Mouse (Mus musculus) right cerebral cortex, adult 18-20 months (tissue): ENCODE results near the gene Xpr1.

Experiments used
- DNase-seq: peaks from one replicate; pipeline ENCODE4 v3.0.0; 2022; ENCODE audit warnings: mixed read lengths

Gene Xpr1

DNA sequence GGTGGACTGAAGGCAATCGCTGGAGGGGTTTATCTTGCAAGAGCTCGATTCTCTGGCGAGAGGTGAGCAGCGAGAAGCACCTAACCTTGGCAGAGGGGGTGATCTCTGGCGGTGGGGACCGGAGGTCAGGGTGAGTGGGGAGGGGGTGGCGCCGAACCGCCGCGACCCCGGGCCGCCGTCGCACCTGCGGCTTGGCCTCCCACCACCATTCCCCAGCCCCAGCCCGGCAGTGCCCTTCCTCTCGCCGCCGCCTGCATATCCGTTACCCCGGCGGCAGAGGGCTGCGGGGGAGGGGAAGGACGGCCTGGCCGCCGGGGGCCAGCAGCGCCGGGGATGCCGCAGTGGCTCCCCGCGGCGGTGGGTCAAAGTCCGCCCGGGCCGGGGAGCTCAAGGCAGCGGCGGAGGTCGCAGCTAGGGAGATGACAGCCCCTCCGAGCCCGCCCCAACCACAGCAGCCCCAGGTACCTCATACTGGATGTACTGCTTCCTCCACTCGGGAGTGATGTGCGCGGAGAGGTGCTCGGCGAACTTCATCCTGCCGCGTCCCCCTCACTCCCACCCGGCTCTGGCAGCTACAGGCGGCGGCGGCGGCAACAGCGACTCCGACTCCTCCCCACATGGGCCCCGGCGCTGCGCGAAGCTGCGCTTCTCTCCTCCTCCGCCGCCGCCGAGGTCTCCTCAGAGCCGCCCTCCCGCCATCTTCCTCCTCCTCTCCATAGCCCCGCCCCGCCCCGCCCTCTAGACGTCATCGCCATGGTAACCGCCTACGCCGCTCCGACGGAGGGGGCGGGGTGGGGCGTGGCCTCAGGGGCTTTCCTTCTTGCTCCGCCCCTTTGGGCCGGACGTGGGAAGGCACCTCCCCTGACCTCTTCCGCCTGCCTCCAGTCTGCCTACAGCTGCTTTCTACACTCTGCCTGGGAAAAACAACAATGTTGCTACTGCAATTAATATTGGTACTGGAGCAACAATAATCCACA is at the start of gene Xpr1:
TSS of gene Xpr1 (minus strand) at position 715 of the 977 bp plus-strand sequence.
- DNase-seq: peak; percentile 96

DNA sequence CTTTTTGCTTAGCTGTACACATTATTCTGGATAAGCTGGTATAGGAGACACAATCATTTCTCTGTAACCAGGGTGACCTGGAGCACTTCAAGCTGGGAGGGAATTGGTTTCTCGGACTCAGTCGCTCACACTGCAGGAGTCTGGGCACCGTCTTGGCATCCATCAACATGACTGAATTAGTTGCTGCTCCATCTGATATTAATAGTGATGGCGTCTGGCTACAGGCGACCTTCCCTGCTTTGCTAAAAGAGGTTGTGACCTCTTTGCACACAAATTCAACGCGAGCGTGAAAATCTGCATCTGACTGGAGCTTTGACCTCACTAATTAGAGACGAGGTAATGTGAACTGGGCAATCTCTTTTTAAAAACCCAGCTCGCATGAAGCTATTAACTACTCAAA is 46.2 kb upstream of the Xpr1 start:
- no peak for DNase-seq

DNA sequence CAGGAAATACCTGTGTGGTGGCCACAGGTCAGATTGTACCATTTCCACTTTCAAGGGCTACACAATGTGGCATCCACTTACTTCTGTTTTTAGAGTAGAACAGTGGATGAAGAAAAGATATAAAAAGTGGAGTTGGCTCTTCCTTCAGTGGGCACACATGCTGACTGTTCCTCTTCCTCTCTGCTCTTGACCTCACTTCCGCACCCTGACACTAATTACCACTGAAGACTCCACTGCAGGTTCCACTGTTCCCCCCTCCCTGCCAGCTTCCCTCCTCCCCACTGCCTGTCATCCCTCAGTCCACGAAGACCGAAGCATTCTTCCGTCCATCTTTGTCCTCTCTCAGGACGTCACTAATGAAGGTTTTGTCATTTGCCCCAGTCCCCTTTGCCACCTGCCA is 45.4 kb upstream of the Xpr1 start:
- no peak for DNase-seq

DNA sequence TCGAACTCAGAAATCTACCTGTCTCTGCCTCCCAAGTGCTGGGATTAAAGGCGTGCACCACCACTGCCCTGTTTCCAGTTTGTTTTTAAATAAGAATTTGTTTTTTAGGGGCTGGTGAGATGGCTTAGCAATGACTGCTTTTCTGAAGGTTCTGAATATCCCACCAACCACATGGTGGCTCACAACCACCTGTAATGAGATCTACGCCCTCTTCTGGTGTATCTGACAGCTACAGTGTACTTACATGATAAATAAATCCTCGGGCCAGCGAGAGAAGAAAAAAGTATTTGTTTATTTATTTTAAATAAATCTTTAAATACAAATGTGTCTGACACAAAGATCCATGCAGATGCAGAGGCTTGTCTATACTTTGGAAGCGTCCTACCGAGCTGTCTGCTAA is 40.3 kb upstream of the Xpr1 start:
- DNase-seq: no peak

DNA sequence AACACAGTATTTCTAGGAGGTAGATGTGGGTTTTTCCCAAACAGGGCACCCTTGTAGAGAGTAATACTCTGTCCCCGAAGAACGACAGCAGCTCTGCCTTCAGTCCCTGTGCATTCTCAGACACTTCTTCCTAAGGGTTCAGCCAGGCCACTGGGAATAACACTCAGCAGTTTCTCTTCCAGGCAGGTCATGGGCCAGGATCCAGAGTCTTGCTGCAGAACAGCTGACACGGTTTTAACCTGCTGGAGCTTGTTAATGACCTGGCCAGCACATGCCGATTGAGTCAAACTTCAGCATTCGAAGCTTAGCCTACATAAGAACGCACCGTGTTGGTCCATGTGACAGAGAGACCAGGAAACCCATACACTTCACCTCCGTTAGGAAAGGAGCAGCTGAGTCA is 36.0 kb upstream of the Xpr1 start:
- DNase-seq: no peak

DNA sequence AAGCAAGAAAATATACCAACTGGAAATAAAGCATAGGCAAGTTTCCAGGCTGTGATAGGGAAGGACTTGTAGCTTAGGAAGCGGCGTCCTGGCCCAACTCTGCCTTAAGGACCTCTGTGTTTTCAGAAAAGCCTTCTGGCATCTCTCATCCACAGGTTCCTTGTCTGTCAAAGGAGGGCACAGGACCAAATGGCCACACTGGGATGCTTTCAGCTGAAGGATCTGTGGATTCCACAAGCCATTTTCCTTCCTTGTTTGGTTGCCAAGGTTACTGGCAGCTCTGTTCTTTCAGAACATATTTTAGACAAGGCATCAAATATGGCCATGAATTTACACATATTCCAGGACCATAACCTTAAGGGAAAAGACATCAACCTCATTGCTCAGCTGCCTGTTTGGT is 31.7 kb upstream of the Xpr1 start:
- DNase-seq: no peak

DNA sequence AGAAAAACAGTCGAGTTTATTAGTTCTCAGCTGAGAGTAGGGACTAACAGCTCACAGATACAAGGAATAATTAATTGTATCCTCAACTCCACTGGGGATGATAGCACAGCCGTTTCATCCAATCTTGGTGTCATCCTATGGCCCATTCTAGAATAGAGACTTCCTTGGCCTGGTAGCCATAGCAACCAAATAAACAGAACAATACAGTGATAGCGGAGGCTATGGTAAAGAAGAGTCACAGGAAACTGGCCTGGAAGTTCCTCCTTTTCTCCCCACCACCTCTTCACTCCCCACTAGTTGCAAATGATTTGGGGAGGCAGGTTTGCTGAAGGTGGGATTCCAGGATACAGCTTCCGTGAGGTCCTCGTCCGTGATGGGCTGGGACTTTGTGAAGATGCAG is 30.1 kb upstream of the Xpr1 start:
- DNase-seq: no peak

DNA sequence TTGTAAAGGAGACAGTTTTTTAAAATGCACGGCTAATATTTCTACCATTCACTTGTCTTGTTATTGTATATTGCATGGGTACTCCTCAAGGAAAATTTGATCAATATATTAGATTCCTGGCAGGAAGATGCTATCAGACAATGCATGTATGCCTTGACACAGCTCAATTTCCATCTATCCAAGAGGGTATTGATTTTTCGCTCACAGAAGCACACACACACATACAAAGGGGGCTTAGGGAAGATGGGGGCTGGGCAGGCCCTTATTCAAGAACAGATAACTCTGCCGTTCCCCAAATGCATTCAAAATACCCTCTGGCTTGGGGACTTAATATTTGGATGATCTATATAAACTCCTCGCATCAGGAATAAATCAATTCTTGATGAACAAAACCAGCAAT is 25.9 kb upstream of the Xpr1 start:
- DNase-seq: no peak

DNA sequence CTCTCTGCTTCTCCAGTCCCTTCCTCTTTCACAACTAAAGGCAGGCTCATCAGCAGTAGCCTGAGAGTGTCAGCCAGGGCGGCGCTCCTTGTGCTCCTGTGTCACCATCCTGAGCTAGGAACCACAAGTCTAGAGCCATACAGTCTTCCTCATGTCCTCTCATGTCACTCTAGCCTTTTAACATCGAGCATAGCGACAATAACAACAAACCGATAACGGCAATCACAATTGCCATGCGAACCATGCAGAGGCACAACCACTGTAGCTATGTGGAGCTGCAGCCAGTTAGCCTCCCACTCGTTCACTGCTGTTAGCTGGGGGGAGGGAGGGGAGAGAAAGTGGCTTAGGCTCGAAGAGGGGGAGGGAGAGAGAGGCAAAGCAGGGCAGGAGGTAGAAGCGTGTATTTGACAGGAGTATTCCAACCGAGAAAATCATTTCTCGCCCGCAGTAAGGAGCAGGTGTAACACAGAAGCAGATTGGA is 25.3 kb upstream of the Xpr1 start:
- peak; percentile 69 for DNase-seq

DNA sequence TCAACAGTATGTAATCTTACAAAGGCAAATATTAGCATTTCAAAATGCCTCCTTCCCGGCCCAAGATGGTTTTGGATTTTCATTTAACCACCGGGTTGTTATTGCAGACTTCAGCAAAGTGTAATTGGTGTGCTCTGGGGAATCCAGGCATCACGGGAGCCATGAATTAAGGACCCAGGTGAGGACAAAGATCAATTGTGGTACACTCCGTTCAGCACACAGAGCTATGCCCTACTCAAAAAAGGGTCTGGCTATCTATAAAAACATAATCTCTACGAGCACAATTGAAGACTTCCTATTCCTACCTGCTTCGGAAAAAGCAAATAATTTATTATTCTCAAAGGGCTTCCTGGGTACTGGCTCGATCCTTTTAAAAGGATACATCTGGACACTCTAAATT is 22.3 kb upstream of the Xpr1 start:
- no peak for DNase-seq

DNA sequence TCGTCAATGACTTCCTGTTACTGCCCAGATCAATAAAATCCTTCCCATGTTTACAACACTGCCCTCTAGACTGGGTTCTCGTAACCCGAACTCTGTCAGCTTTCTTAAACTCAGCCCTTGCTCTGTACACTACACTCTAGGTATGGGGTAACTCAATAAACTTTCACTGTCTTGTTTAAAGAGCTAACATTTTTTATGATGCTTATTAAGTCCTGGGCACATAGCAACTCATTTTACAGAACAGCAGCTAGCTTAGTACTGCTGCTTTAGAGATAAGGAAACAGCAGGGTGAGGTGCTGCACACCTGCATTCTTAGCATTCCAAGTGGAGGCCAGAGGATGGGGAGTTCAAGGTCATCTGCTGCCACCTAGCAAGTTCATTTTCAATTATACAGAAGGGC is 21.3 kb upstream of the Xpr1 start:
- no peak for DNase-seq

DNA sequence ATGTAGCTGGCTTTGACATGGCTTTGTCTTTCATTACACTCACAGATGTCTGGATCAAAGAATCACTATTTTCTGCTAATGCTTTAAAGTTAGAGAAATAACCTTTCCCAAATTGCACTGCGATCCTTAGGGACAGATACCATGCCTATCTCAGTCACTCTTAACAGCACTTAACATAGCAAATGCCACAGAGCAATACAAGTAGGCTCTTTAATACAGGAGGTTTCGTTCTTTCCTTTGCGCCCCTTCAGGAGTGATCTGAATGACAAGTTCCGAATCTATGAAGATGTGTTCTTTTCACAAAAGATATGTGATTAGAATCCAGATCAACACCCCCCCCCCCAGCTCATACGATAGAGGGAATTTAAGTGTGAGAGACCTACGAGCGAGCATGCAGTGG is 12.1 kb upstream of the Xpr1 start:
- no peak for DNase-seq

DNA sequence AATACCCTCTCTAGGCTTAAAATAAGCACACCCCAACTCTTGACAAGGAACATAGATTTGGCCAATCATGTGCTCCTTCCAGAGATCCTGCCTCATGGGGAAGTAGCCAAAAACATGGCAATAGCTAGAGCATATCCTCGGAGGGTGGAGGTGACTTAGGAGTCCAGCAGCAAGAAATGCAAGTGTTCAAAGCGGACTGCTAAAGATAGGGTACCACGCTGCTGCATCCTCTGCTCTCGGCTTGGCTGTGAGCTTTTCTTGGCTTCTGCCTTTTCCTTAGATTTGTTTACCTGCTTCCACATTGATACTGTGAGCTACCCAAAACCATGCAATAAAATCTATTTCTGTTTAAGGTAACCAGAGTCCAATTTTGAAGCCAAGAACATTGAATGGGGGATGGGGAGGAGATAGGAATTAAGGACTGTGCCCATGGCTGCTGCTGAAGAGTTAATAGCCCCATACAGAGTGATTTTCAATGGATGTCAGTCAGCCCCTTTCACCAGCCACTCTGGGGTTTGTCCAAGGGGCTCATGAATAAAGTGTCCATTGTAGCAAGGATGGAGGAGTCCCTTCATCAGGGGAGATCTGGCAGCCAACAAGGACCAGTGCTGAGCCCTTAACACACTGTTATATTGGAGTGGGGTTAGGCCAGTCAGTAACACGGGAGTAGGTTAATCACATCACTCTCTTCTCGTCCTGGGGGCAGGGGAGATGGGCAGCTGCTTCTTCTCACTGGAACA is 10.1 kb upstream of the Xpr1 start:
- DNase-seq: no peak

DNA sequence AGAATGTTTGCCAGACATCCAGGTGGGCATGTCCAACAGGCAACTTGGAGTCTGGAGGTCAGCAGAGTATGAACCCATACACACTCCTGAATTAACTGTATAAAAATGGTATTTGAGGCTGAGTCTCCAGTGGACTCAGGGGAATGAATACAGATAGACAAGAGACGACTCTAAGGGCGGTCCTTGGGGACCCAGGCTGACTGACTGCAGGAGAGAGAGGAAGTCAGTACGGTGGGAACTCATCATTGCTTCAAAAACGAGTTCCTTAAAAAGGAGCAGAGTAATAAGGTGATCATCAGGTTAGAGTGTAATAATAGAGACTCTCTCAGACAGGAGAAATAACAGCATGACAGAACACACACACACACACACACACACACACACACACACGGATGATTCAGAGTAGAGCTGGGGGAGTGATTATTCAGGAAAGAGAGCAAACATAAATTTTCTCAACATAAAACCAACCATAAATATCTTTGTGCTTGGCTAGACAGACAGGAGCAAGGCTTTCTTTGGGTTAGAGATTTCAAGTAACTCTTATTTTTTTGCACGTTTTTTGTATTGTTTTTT is 8.6 kb upstream of the Xpr1 start:
- peak; percentile 20 for DNase-seq

DNA sequence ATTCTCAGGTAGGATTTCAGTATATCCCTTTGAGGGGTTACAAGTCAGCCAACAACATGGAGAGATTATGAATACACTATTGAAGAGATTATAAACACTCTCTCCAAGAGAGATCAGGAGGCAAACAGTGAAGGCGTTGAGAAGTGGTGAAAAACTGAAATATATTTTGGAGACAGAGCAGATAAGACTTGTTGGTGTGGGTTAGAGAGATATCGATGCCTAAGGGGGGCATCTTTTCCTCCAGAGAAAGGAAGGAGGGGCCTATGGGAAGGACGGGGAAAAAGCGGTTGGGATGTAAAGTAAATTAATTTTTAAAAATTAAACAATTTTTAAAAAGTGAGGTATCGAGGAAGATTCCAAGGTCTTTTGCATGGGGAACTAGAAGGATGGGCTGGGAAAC is 8.1 kb upstream of the Xpr1 start:
- DNase-seq: no peak

DNA sequence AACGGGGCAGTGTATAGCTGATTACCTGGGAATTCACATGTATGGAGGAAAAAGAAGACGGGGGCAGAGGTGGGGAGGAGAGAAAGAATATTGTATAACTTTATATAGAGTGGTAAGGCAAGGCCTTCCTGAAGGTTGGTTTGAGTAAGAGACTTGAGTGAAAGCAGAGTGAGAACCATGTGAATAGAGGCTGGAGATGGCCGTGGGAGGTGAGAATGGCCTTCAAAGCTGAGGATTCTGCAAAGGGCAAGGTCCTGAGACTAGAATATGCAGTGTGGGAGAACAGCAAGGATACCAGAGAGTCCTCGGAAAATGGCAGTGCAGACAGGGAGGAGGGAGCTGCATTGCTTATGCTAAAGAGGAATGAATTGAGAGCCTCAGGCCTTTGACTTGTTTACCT is 6.6 kb upstream of the Xpr1 start:
- DNase-seq: no peak

DNA sequence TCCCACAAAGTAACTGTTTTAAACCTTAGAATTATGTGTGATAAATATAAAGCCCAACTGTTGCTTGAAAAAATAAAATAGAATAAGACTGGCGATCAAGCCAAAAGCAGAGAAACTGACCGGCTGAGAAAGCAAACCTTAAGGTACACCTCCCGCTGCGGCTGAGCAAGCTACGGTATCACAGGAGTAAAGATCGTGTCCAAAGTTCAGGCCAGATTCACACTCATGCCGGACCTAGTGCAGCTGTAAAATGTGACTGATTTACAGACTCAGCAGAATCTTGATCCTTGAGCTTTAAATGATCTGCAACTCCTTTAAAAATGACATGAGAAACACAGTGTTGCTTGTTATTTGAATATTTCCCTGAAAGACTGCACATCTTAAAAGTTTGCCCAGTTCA is 4.8 kb upstream of the Xpr1 start:
- no peak for DNase-seq

DNA sequence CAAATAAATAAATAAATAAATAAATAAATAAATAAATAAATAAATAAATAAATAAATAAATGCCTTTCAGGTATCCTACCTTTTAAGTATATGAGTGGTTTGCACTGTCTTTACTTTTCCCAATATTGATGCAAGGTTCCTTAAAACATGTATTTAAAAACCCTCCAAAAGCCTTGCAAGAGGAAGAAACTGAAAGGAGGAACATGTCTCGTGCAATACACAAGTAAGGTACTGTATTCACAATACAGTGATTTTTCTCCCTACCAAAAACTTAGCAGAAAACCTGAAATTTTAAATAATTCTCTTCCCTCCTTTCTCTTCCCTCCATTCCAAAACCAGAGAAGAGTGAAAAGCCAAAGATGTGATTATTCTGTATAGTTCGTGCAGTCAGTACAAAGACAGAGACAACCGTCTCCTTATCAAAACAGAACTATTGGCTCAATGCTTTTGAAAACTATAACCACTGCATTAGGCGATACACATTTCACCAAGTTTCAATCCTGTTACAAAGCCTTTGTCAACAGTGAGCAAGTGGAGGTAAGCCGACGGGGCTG is 991 bp downstream of the Xpr1 start:
- DNase-seq: no peak

DNA sequence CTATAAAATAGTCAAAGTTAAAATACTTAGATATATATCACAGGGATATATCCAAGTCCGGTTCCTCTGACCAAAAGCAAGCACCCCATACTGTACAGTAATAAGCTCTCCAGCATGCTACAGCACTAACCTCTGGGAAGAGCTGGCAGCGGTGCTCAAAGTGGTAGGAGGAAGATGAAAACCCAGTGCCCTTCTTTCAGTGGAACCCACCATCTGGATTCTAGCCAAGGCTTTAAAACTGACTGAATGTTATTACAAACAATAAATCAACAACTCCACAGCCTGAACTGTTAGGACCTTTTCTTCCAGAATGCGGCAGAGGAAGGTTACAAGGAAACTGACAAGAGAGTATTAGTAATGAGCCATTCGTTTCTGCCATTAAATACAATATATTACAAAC is 1.8 kb downstream of the Xpr1 start:
- no peak for DNase-seq

DNA sequence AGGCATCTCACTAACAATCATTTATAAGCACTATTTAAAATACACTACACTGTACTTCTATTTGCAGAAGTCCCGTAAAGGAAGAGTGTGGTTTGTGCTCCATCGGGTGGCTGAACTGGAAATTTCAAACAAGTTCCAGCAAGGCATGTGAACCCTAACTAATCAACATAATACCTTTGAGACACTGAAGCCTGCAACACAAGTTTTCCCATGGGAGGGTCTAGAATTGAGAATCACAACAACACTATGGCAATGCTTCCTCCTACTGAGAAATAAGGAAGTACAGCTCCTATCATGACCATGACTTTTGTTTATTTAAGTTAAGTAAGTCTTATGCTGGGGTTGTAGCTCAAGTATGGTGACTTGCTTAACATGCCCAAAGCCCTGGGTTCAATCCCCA is 4.5 kb downstream of the Xpr1 start:
- no peak for DNase-seq

DNA sequence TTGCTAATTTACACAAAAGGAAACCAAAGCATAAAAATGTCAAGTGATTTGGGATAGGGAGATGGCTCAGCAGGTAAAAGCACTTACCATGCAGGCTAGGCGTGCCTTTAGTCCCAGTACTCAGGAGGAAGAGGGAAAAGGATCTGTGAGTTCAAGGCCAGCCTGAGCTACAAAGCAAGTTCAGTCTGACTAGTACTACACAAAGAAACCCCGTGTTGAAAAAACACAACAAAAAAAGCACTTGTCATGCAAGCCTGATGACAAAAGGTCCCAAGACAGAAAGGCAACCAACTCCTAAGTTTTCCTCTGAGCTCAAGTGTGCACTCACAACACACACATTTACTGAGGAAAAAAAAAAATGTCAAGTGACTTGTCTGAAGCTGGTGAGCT is 8.6 kb downstream of the Xpr1 start:
- no peak for DNase-seq

DNA sequence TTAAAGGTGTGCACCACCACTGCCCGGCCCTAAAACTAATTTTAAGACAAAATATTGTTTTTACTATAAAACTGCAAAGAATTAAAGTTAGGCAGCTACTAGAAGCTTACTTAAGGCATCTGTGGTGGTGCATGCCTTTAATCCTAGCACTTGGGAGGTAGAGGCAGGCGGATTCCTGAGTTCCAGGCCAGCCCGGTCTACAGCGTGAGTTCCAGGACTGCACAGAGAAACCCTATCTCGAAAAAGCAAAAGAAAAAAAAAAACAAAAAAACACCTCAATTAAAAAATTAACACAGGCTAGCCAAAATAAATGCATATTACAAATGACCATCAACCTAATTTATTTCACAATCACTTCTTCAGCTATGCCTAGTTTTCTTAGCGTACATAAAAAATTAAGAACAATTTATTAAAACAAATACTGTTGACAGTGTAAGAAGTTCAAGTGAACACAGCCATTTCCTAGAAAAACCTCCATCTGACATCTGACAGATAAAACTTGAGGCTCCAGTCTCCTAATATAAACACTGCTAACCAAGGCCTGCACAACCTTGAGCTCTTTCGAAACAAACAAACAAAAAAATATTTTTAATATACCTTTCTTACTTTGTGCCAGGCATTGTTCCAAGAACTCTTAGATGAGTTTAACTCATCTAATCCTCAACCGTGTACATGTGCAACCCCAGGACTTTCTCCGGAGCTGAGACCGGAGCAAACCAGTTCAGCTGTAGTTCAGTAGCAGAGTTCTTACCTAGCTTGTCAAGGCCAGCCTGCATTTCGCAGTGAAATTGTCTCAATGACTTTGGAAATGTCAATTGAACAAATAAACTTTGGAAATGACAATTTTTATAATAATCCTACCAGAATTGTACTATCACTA is 9.3 kb downstream of the Xpr1 start:
- DNase-seq: no peak
